In genomic region chr10:61823731-61824115, GRCm38 (mm10) we compare ENCODE assay signal across 20 mouse cellular contexts. TPM values are rescaled to one million over a fixed set of nuclear protein-coding genes. Genes with fewer than 3 reads are reported as not detected.
DNase-seq lines count a peak whose midpoint lies in the region; ATAC-seq lines count a peak whose summit lies in the region.
"Had no signal": no experiment of that assay in that cellular context is flagged by ENCODE, and none has a peak within 500 bp of the region (broad histone marks: within the 10 kb centered on the region; RNA-seq: fewer than 3 reads in every experiment).

No protein-coding gene starts in this region.

- H3K9me3 ChIP-seq in embryonic facial prominence, embryonic 13.5 days: no peaks in the 10 kb centered on the region
- H3K9me3 ChIP-seq in limb, embryonic 12.5 days: no peaks in the 10 kb centered on the region
- H3K9me3 ChIP-seq: forebrain, embryonic 13.5 days; kidney, embryonic 15.5 days; liver, embryonic 15.5 days; midbrain, embryonic 12.5 days had no signal

- DNase-seq in NIH3T3 (ENCODE audit: low read depth): peak; percentile 51
- DNase-seq in embryo, embryonic 10.5 days (ENCODE audit: low spot score): peak; percentile 71
- no peak for DNase-seq in frontal cortex, postnatal 25 days (ENCODE audit: low spot score in 2 of 2)
- DNase-seq in thymus, postnatal 0 days (ENCODE audit: low spot score): no peak
- DNase-seq in urinary bladder, postnatal 10 days (ENCODE audit: low spot score): no peak
- DNase-seq: adrenal gland, postnatal 10 days; cerebellum, adult 8-10 months; gastrocnemius, adult 2 months; kidney, adult 11 months; kidney, postnatal 36 days; liver; right cerebral cortex, postnatal 25 days; spleen, adult 18-20 months; thymus, postnatal 14 days had no signal

- H3K4me3 ChIP-seq in embryonic facial prominence, embryonic 13.5 days: no peak overlapping the region
- no peak overlapping the region for H3K4me3 ChIP-seq in limb, embryonic 12.5 days (replicated peaks)
- H3K4me3 ChIP-seq: forebrain, embryonic 13.5 days; gastrocnemius, adult 2 months; kidney, embryonic 15.5 days; liver, embryonic 15.5 days; midbrain, embryonic 12.5 days had no signal

- H3K4me1 ChIP-seq in embryonic facial prominence, embryonic 13.5 days: peaks cover 57% of the 10 kb centered on the region
- peaks cover 57% of the 10 kb centered on the region for H3K4me1 ChIP-seq in limb, embryonic 12.5 days (replicated peaks)
- H3K4me1 ChIP-seq: forebrain, embryonic 13.5 days; liver, embryonic 15.5 days had no signal

- H3K27ac ChIP-seq in embryonic facial prominence, embryonic 13.5 days: peak overlapping the region; percentile 68
- H3K27ac ChIP-seq in limb, embryonic 12.5 days: peak overlapping the region; percentile 62
- H3K27ac ChIP-seq: forebrain, embryonic 13.5 days; gastrocnemius, adult 2 months; kidney, embryonic 15.5 days; liver, embryonic 15.5 days; midbrain, embryonic 12.5 days had no signal

- H3K9ac ChIP-seq in embryonic facial prominence, embryonic 13.5 days: no peak overlapping the region
- no peak overlapping the region for H3K9ac ChIP-seq in limb, embryonic 12.5 days (replicated peaks)
- H3K9ac ChIP-seq: forebrain, embryonic 13.5 days; kidney, embryonic 15.5 days; liver, embryonic 15.5 days; midbrain, embryonic 12.5 days had no signal

- H3K4me2 ChIP-seq in embryonic facial prominence, embryonic 13.5 days: 0 out of 2 replicates have a peak overlapping the region, but pooled peaks have one; percentile 16
- H3K4me2 ChIP-seq in limb, embryonic 12.5 days: no peak overlapping the region
- H3K4me2 ChIP-seq: forebrain, embryonic 13.5 days; kidney, embryonic 15.5 days; liver, embryonic 15.5 days; midbrain, embryonic 12.5 days had no signal

- ATAC-seq in embryonic facial prominence, embryonic 13.5 days (ENCODE audit: insufficient number of reproducible peaks, insufficient read depth, low FRiP score, low TSS enrichment, low read depth): 0 out of 2 replicates have a peak, but pooled peaks have one; percentile 12
- no peak; the same call in 1 of the 2 replicates for ATAC-seq in limb, embryonic 12.5 days (ENCODE audit: insufficient number of reproducible peaks, insufficient read depth, low FRiP score, low TSS enrichment, low read depth)
- ATAC-seq: forebrain, embryonic 13.5 days had no signal

- H3K27me3 ChIP-seq in embryonic facial prominence, embryonic 13.5 days: no peaks in the 10 kb centered on the region
- H3K27me3 ChIP-seq in limb, embryonic 12.5 days: no peaks in the 10 kb centered on the region
- H3K27me3 ChIP-seq: forebrain, embryonic 13.5 days; kidney, embryonic 15.5 days; liver, embryonic 15.5 days had no signal

- WGBS in embryonic facial prominence, embryonic 13.5 days: 19% methylated on average over 4 of the region's 4 CpGs
- 19% methylated on average over 4 of the region's 4 CpGs for WGBS in limb, embryonic 12.5 days

- no peaks in the 10 kb centered on the region for H3K36me3 ChIP-seq in embryonic facial prominence, embryonic 13.5 days
- no peaks in the 10 kb centered on the region for H3K36me3 ChIP-seq in limb, embryonic 12.5 days
- H3K36me3 ChIP-seq: kidney, embryonic 15.5 days; liver, embryonic 15.5 days; midbrain, embryonic 12.5 days had no signal

RNA-seq across cellular contexts. Expression of gene H2afy2, which starts 39.8 kb away (rescaled TPM):
- polyA plus RNA-seq in embryonic facial prominence, embryonic 13.5 days (2015; fragmentation: Nextera tagmentation; extraction: Ambion mirVana): 281 and 321 TPM in 2 replicates
- 320 and 331 TPM in 2 replicates for polyA plus RNA-seq in limb, embryonic 12.5 days (2016; fragmentation: Nextera tagmentation; extraction: Ambion mirVana)
- 21.0 and 27.2 TPM in 2 replicates for polyA plus RNA-seq in thymus, postnatal 0 days (2015; fragmentation: Nextera tagmentation; extraction: Ambion mirVana)

Comparison
In these comparisons a context has a peak if more than half of its experiments do, and no peak if none do; other contexts are left out.
1. DNase-seq: peak in NIH3T3 (single experiment) and embryo, embryonic 10.5 days (single experiment); none in frontal cortex, postnatal 25 days (0 of 2), thymus, postnatal 0 days (single experiment) and urinary bladder, postnatal 10 days (single experiment).
2. RNA of gene H2afy2, which starts 39.8 kb away (polyA plus RNA-seq): 320 to 331 TPM in limb, embryonic 12.5 days and 281 to 321 TPM in embryonic facial prominence, embryonic 13.5 days; 21.0 to 27.2 TPM in thymus, postnatal 0 days; every median in the first group is over 10 times any median in the second.